Mouse (Mus musculus): ENCODE measurements around the gene Ormdl3.

- TF ChIP-seq GATA1 (IDR thresholded peaks at IDR 0.05; ENCODE audit: borderline replicate concordance, low read length): no peak
- no peak for TF ChIP-seq FLI1 (IDR thresholded peaks at IDR 0.05; ENCODE audit: low read length)
Measured at GRCm38 (mm10) chr11:98563025-98563424, 24.1 kb downstream of the Ormdl3 start.

Measured in megakaryocyte, embryonic 14.5 days (primary cell).